Mouse (Mus musculus): ENCODE measurements around the gene Zfp617. TPM values are rescaled to one million over a fixed set of nuclear protein-coding genes. Genes with fewer than 3 reads are reported as not detected.

Zfp617 gene
- polyA plus RNA-seq, 1 experiment from 2014 or later: 27.8 TPM

DNA sequence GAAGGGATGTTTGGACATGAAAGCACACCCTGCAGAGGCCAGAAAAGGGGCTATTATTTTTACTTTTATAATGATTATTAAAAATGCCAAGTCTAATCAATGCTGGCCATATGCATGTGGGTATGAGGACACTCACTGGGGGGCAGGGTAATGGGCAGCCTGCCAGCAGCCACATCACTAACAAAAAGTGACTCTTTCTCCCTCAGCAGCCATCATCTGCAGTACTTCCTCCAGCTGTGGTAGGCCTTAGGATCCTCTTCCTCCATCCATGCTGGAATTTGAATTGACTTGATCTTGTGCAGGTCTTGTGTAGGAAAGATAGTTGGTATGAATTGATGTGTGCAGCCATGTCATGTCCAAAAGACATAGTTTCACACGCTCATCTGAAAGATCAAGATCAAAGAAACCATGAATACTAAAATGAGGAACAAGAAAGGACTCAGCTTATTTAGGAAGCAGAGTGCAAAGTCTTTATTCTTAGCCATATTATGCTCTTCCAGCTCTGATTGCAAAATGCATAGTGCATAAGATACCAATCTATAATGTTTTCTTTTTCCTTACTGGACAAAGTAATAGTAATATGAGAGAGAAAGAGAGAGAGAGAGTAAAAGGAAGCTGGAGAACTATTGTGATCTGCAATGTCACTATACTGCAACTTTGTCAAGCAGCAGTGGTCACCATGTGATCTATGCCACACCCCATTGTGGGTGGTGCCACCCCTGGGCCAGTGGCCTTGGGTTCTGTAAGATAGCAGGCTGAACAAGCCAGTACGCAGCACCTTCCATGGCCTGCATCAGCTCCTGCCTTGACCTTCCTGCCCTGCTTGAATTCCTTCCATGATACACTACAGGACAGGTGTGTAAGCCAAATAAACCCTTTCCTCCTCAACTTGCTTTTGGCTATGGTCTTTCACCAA is 32.1 kb downstream of the Zfp617 start:
- H3K27ac ChIP-seq (replicated peaks in 1 of 2; ENCODE audit: control insufficient read depth in 1 of 2, insufficient read depth in 1 of 2, low read depth in 2 of 2, low read length in 2 of 2): no peak overlapping the region
- no peaks in the 10 kb centered on the region for H3K4me1 ChIP-seq (ENCODE audit: control insufficient read depth in 2 of 2, insufficient read depth in 2 of 2, low read length in 2 of 2)
- no peak overlapping the region for H3K4me3 ChIP-seq (ENCODE audit: control insufficient read depth in 1 of 2, insufficient read depth in 1 of 2, low read depth in 1 of 2, low read length in 2 of 2)
- H3K4me2 ChIP-seq (ENCODE audit: low read length): no peak overlapping the region
- no peaks in the 10 kb centered on the region for H3K36me3 ChIP-seq (ENCODE audit: control insufficient read depth, insufficient read depth, low read length)
- no peaks in the 10 kb centered on the region for H3K27me3 ChIP-seq (ENCODE audit: control insufficient read depth, insufficient read depth, low read length)
- no peaks in the 10 kb centered on the region for H3K9me3 ChIP-seq (ENCODE audit: control insufficient read depth, low read length)
- 70% methylated on average over 2 of the region's 2 CpGs for WGBS
- H3K9ac ChIP-seq (ENCODE audit: low read length): no peak overlapping the region
- no peak for ATAC-seq (ENCODE audit: insufficient number of reproducible peaks, insufficient read depth, low FRiP score, low read depth)

DNA sequence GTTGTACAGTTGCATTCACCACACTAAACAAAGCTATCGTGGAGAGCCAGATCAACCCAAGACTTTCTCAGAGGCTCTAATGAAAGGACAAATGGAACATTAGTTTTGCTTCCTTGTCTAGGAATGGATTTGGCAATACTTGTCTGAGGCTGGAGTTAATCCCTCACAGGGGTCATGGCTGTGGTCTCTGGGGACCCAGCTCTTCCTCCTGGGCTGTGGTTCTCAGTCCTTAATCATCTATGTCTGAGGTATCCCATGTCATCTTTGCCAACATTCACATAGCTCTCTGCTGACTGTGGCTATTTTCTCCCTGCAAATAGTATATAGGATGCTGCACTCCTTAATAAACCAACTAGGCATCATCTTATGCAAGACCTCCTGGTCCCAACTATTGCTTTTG is 33.3 kb downstream of the Zfp617 start:
- H3K27me3 ChIP-seq (ENCODE audit: control insufficient read depth, insufficient read depth, low read length): no peaks in the 10 kb centered on the region
- H3K9ac ChIP-seq (ENCODE audit: low read length): no peak overlapping the region
- H3K4me1 ChIP-seq (ENCODE audit: control insufficient read depth in 2 of 2, insufficient read depth in 2 of 2, low read length in 2 of 2): no peaks in the 10 kb centered on the region
- no peak overlapping the region for H3K27ac ChIP-seq (replicated peaks in 1 of 2; ENCODE audit: control insufficient read depth in 1 of 2, insufficient read depth in 1 of 2, low read depth in 2 of 2, low read length in 2 of 2)
- no peaks in the 10 kb centered on the region for H3K9me3 ChIP-seq (ENCODE audit: control insufficient read depth, low read length)
- H3K4me3 ChIP-seq (ENCODE audit: control insufficient read depth in 1 of 2, insufficient read depth in 1 of 2, low read depth in 1 of 2, low read length in 2 of 2): no peak overlapping the region
- no peak overlapping the region for H3K4me2 ChIP-seq (ENCODE audit: low read length)
- no peaks in the 10 kb centered on the region for H3K36me3 ChIP-seq (ENCODE audit: control insufficient read depth, insufficient read depth, low read length)
- ATAC-seq (ENCODE audit: insufficient number of reproducible peaks, insufficient read depth, low FRiP score, low read depth): no peak
- WGBS: 79% methylated on average over 1 of the region's 1 CpGs

DNA sequence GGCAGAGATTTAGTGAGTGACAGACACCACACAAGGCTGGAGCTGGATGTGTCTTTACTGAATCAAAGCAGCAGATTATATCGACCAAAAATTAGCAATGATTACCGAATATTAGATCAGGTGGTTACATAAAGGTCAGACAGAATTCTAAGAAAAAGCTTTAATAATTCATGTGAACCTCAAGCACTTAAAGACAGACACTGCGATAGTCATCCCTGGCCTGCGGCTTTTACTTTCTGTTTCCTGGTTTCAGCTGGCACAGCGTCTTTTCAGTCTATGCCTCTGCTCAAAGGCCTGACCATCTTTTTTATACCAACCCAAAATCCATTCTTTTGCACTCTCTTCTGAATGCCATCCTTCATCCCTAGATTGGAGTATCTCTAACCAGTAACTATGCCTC is 40.2 kb downstream of the Zfp617 start:
- Histone ChIP-seq H3K4me3 (ENCODE audit: control insufficient read depth in 1 of 2, insufficient read depth in 1 of 2, low read depth in 1 of 2, low read length in 2 of 2) (no peak overlapping the region), H3K9me3 (ENCODE audit: control insufficient read depth, low read length) (no peaks in the 10 kb centered on the region), H3K27me3 (ENCODE audit: control insufficient read depth, insufficient read depth, low read length) (no peaks in the 10 kb centered on the region), H3K9ac (ENCODE audit: low read length) (no peak overlapping the region), H3K36me3 (ENCODE audit: control insufficient read depth, insufficient read depth, low read length) (no peaks in the 10 kb centered on the region), H3K27ac (replicated peaks in 1 of 2; ENCODE audit: control insufficient read depth in 1 of 2, insufficient read depth in 1 of 2, low read depth in 2 of 2, low read length in 2 of 2) (no peak overlapping the region), H3K4me2 (ENCODE audit: low read length) (no peak overlapping the region), H3K4me1 (ENCODE audit: control insufficient read depth in 2 of 2, insufficient read depth in 2 of 2, low read length in 2 of 2) (peaks cover 3 to 18% of the 10 kb centered on the region in 2 experiments; a peak in 3 of 4 replicates)
- 86% methylated on average over 5 of the region's 5 CpGs for WGBS
- no peak for ATAC-seq (ENCODE audit: insufficient number of reproducible peaks, insufficient read depth, low FRiP score, low read depth)

DNA sequence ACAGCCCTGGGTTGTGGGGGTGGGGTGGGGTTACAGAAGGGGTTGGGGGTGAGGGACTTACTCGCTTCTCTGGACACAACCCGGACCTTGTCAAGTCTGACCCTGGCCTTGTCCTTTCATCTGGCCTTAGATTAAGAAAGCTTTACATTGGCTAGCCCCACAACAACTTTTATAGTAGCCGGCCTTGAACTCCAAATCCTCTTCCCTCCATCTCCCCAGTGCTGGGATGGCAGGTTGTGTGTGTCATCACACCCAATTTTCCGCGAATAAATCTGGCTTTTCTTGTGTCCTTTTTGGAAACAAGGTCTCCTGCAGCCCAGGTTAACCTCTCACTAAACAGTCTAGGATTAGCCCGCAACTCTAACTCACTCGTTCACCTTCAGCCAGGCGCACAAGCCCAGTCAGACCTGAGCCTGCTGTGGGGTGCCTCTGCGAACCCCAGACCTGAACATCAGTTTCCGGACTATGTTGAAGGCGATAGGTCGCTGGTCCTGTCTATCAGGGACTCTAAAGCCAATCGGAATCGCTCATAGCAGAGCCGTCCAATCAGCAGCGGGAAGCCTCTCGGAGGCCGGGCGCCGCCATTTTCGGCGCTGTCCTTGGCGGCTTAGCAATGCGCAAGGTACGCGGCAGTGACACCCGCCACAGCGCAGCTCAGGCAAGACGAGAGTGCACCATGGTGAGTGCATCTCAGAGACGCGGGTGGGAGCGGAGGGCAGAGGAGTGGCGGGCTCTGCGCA is 42.2 kb downstream of the Zfp617 start, which contains the start of gene Zfp961:
TSS of gene Zfp961 (plus strand) at position 557 of the 740 bp plus-strand sequence.
- WGBS: 4% methylated on average over 34 of the region's 34 CpGs
- H3K4me2 ChIP-seq (ENCODE audit: low read length): peak within 1 kb of the TSS; percentile 80
- peak within 1 kb of the TSS; percentile 78 to 88 for H3K4me3 ChIP-seq (ENCODE audit: control insufficient read depth in 1 of 2, insufficient read depth in 1 of 2, low read depth in 1 of 2, low read length in 2 of 2)

DNA sequence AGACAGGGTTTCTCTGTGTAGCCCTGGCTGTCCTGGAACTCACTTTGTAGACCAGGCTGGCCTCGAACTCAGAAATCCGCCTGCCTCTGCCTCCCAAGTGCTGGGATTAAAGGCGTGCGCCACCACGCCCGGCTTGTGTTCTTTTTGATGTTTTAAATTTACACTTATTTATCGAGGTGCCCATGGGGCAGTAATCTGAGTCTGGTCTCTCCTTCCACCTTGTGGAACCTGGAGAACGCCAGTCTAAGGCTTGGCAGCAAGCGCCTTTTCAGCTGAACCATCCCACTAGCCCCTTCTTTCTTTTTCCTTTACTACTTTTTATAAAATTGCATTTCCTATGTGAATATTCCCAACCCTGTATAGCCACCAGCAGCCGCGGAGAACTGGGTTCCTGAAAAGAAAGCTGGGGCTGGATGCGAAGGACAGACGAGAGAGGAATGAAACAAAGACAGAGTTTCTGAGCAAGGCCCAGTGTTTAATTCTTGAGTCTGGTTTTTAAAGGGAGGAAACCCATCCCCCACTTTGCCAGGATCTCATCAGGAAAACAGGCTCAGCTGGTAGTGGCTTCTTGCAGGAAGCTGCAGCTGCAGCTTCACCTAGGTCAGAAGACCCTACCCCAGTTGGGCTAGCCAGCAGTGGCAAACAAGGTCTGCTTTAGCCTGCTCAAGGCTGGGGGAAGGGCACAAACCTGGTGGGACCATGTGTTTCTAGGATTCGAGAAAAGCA is 43.2 kb downstream of the Zfp617 start:
- no peak for ATAC-seq (ENCODE audit: insufficient number of reproducible peaks, insufficient read depth, low FRiP score, low read depth)
- H3K9ac ChIP-seq (ENCODE audit: low read length): peak overlapping the region; percentile 88
- peaks cover 11% of the 10 kb centered on the region for H3K36me3 ChIP-seq (ENCODE audit: control insufficient read depth, insufficient read depth, low read length)
- WGBS: 34% methylated on average over 13 of the region's 14 CpGs
- H3K9me3 ChIP-seq (ENCODE audit: control insufficient read depth, low read length): 0 out of 2 replicates have a peak, but pooled peaks cover 3% of the 10 kb centered on the region
- H3K4me1 ChIP-seq (ENCODE audit: control insufficient read depth in 2 of 2, insufficient read depth in 2 of 2, low read length in 2 of 2): peaks cover 3 to 18% of the 10 kb centered on the region in 2 experiments; a peak in 3 of 4 replicates
- H3K27ac ChIP-seq (replicated peaks in 1 of 2; ENCODE audit: control insufficient read depth in 1 of 2, insufficient read depth in 1 of 2, low read depth in 2 of 2, low read length in 2 of 2): 0 out of 4 replicates have a peak overlapping the region, but pooled peaks of 1 of the 2 experiments have one; percentile 86
- H3K27me3 ChIP-seq (ENCODE audit: control insufficient read depth, insufficient read depth, low read length): no peaks in the 10 kb centered on the region
- peak overlapping the region; percentile 78 to 88 for H3K4me3 ChIP-seq (ENCODE audit: control insufficient read depth in 1 of 2, insufficient read depth in 1 of 2, low read depth in 1 of 2, low read length in 2 of 2)
- H3K4me2 ChIP-seq (ENCODE audit: low read length): peak overlapping the region; percentile 80

More for the DNA sequence above, 42.2 kb downstream of the Zfp617 start, which contains the start of gene Zfp961:
- Histone ChIP-seq H3K36me3 (ENCODE audit: control insufficient read depth, insufficient read depth, low read length) (peaks cover 11% of the 10 kb centered on the region), H3K4me1 (ENCODE audit: control insufficient read depth in 2 of 2, insufficient read depth in 2 of 2, low read length in 2 of 2) (peaks cover 3 to 18% of the 10 kb centered on the region in 2 experiments; a peak in 3 of 4 replicates), H3K9me3 (ENCODE audit: control insufficient read depth, low read length) (0 out of 2 replicates have a peak, but pooled peaks cover 3% of the 10 kb centered on the region), H3K27me3 (ENCODE audit: control insufficient read depth, insufficient read depth, low read length) (no peaks in the 10 kb centered on the region), H3K9ac (ENCODE audit: low read length) (peak within 1 kb of the TSS; percentile 88), H3K27ac (replicated peaks in 1 of 2; ENCODE audit: control insufficient read depth in 1 of 2, insufficient read depth in 1 of 2, low read depth in 2 of 2, low read length in 2 of 2) (peak within 1 kb of the TSS; percentile 86 to 92)
- peak; percentile 100 for ATAC-seq (ENCODE audit: insufficient number of reproducible peaks, insufficient read depth, low FRiP score, low read depth)

DNA sequence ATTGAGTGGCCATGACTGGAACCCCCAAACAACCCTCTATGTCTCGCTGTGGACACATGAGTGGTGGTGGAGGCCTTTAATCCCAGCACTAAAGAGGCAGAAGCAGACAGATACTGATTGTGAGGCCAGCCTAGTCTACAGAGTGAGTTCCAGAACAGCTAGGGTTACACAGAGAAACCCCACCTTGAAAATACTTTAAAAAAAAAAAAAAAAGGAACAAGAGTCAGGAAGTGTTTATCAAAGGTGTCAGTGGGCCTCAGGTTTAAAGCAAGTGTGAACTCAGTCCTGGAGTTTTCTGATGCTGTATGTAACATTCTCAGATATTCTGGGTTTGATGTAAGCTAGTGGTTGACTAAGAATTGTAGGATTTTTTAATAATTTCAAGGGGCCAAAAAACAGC is 44.1 kb downstream of the Zfp617 start:
- H3K4me2 ChIP-seq (ENCODE audit: low read length): no peak overlapping the region

More for the DNA sequence above, 44.1 kb downstream of the Zfp617 start:
- no peak overlapping the region for H3K27ac ChIP-seq (replicated peaks in 1 of 2; ENCODE audit: control insufficient read depth in 1 of 2, insufficient read depth in 1 of 2, low read depth in 2 of 2, low read length in 2 of 2)
- no peak overlapping the region for H3K4me3 ChIP-seq (ENCODE audit: control insufficient read depth in 1 of 2, insufficient read depth in 1 of 2, low read depth in 1 of 2, low read length in 2 of 2)
- no peak for ATAC-seq (ENCODE audit: insufficient number of reproducible peaks, insufficient read depth, low FRiP score, low read depth)
- H3K36me3 ChIP-seq (ENCODE audit: control insufficient read depth, insufficient read depth, low read length): peaks cover 11% of the 10 kb centered on the region
- 83% methylated on average over 1 of the region's 1 CpGs for WGBS
- H3K27me3 ChIP-seq (ENCODE audit: control insufficient read depth, insufficient read depth, low read length): no peaks in the 10 kb centered on the region
- 0 out of 2 replicates have a peak, but pooled peaks cover 3% of the 10 kb centered on the region for H3K9me3 ChIP-seq (ENCODE audit: control insufficient read depth, low read length)
- H3K4me1 ChIP-seq (ENCODE audit: control insufficient read depth in 2 of 2, insufficient read depth in 2 of 2, low read length in 2 of 2): peaks cover 3 to 18% of the 10 kb centered on the region in 2 experiments; a peak in 3 of 4 replicates
- H3K9ac ChIP-seq (ENCODE audit: low read length): no peak overlapping the region; the same call in 1 of the 2 replicates
